Mouse (Mus musculus) heart, embryonic 14.5 days (tissue): ENCODE data around the gene Gmppa. TPM values are rescaled to one million over a fixed set of nuclear protein-coding genes. Genes with fewer than 3 reads are reported as not detected.

Experiments
- ATAC-seq: fragments of 200-750 bp; cut with Nextera tagmentation; 2 replicates; pipeline ENCODE4 v1.8.0; 2017; ENCODE audit warnings: low read depth, moderate TSS enrichment; ENCODE audit not compliant: insufficient number of reproducible peaks, insufficient read depth, low FRiP score
- H3K27ac ChIP-seq, 2 experiments: fragments of 200-500 bp in 1 of 2; fragments of 300-500 bp in 1 of 2; sonication (generic) in 1 of 2; replicated peaks in 1 of 2; 2 replicates each; pipeline ENCODE4 v1.5.1; 2012 to 2014; ENCODE audit warnings: low read depth in 2 of 2, low read length in 2 of 2, control low read depth in 1 of 2, mild to moderate bottlenecking in 1 of 2, mixed read lengths in 1 of 2; ENCODE audit not compliant: control insufficient read depth in 1 of 2, insufficient read depth in 1 of 2
- H3K27me3 ChIP-seq: fragments of 300-500 bp; sonication (generic); 2 replicates; pipeline ENCODE4 v1.6.1; 2014; ENCODE audit warnings: mild to moderate bottlenecking, low read length, control low read depth; ENCODE audit not compliant: control insufficient read depth, insufficient read depth
- H3K36me3 ChIP-seq: fragments of 300-500 bp; sonication (generic); 2 replicates; pipeline ENCODE4 v1.6.1; 2014; ENCODE audit warnings: mild to moderate bottlenecking, control low read depth, low read length, mixed read lengths; ENCODE audit not compliant: control insufficient read depth, insufficient read depth
- H3K4me1 ChIP-seq, 2 experiments: fragments of 200-500 bp in 1 of 2; fragments of 300-500 bp in 1 of 2; sonication (generic) in 1 of 2; 2 replicates each; pipeline ENCODE4 v1.6.1; 2012 to 2014; ENCODE audit warnings: low read length in 2 of 2, control low read depth in 1 of 2, mixed read lengths in 1 of 2; ENCODE audit not compliant: control insufficient read depth in 2 of 2, insufficient read depth in 2 of 2
- H3K4me2 ChIP-seq: fragments of 300-500 bp; sonication (generic); 2 replicates; pipeline ENCODE4 v1.6.1; 2014; ENCODE audit warnings: mild to moderate bottlenecking, low read length
- H3K4me3 ChIP-seq, 2 experiments: fragments of 200-500 bp in 1 of 2; fragments of 300-500 bp in 1 of 2; sonication (generic) in 1 of 2; 2 replicates each; pipeline ENCODE4 v1.5.1; 2012 to 2014; ENCODE audit warnings: low read length in 2 of 2, mild to moderate bottlenecking in 2 of 2, control low read depth in 1 of 2, low read depth in 1 of 2, moderate library complexity in 1 of 2; ENCODE audit not compliant: control insufficient read depth in 1 of 2, insufficient read depth in 1 of 2
- H3K9ac ChIP-seq: fragments of 300-500 bp; sonication (generic); 2 replicates; pipeline ENCODE4 v1.6.1; 2014; ENCODE audit warnings: mild to moderate bottlenecking, low read length
- H3K9me3 ChIP-seq: fragments of 300-500 bp; sonication (generic); 2 replicates; pipeline ENCODE4 v1.6.1; 2016; ENCODE audit warnings: low read length, control low read depth; ENCODE audit not compliant: control insufficient read depth
- WGBS: fragments of 180-500 bp; shearing (Covaris S2); extraction: QIAGEN DNeasy Blood & Tissue Kit; methylation state at CpG from one replicate; pipeline ENCODE4 v1.1.7; 2014; 5-methylcytosine and 5-hydroxymethylcytosine counted together
- polyA plus RNA-seq: library from polyadenylated mRNA; unstranded; fragments of >200 nt; fragmentation: Nextera tagmentation; extraction: Ambion mirVana; gene quantifications from 2 replicates; pipeline ENCODE4 v1.2.1, GENCODE M21; 2014

The Gmppa gene
- polyA plus RNA-seq, 1 experiment from 2014 or later = 71.9 TPM

- Histone ChIP-seq H3K27me3 (no peaks in the 10 kb centered on the region), H3K36me3 (peaks cover 91% of the 10 kb centered on the region), H3K9ac (no peak overlapping the region), H3K9me3 (no peaks in the 10 kb centered on the region), H3K4me3 (no peak overlapping the region), H3K4me1 (peaks cover 22 to 36% of the 10 kb centered on the region in 2 experiments), H3K27ac (peak overlapping the region; percentile 87 to 96), H3K4me2 (no peak overlapping the region)
- 5% methylated on average over 4 of the region's 4 CpGs for WGBS
- ATAC-seq = peak; percentile 62
Observed at GRCm38 (mm10) chr1:75408210-75408609, 27.5 kb upstream of the Gmppa start.

GRCm38 (mm10) chr1:75409950-75410349 is 25.8 kb upstream of the Gmppa start:
- no peak overlapping the region for H3K4me2 ChIP-seq
- peaks cover 89% of the 10 kb centered on the region for H3K36me3 ChIP-seq
- H3K4me1 ChIP-seq = peaks cover 25 to 37% of the 10 kb centered on the region in 2 experiments
- H3K4me3 ChIP-seq = no peak overlapping the region
- 83% methylated on average over 7 of the region's 7 CpGs for WGBS
- no peaks in the 10 kb centered on the region for H3K9me3 ChIP-seq
- no peak overlapping the region for H3K27ac ChIP-seq
- ATAC-seq = no peak
- no peaks in the 10 kb centered on the region for H3K27me3 ChIP-seq
- no peak overlapping the region for H3K9ac ChIP-seq

- WGBS = 88% methylated on average over 3 of the region's 3 CpGs
- peaks cover 88% of the 10 kb centered on the region for H3K36me3 ChIP-seq
- no peaks in the 10 kb centered on the region for H3K9me3 ChIP-seq
- peaks cover 20 to 30% of the 10 kb centered on the region in 2 experiments for H3K4me1 ChIP-seq
- no peak overlapping the region for H3K9ac ChIP-seq
- no peak overlapping the region for H3K4me2 ChIP-seq
- H3K4me3 ChIP-seq = no peak overlapping the region
- no peak overlapping the region for H3K27ac ChIP-seq
- H3K27me3 ChIP-seq = no peaks in the 10 kb centered on the region
- no peak for ATAC-seq
Observed at GRCm38 (mm10) chr1:75412196-75412595, 23.5 kb upstream of the Gmppa start.

- peaks cover 95% of the 10 kb centered on the region for H3K36me3 ChIP-seq
- no peak for ATAC-seq
Observed at GRCm38 (mm10) chr1:75413749-75414148, 22.0 kb upstream of the Gmppa start.

GRCm38 (mm10) chr1:75421794-75422193 is 13.9 kb upstream of the Gmppa start:
- H3K9me3 ChIP-seq = no peaks in the 10 kb centered on the region
- H3K27me3 ChIP-seq = peaks cover 24% of the 10 kb centered on the region
- H3K27ac ChIP-seq = no peak overlapping the region
- ATAC-seq = 0 out of 2 replicates have a peak, but pooled peaks have one; percentile 37
- peaks cover 87% of the 10 kb centered on the region for H3K36me3 ChIP-seq
- peak overlapping the region; percentile 56; the same call in 1 of the 2 replicates for H3K4me2 ChIP-seq
- H3K4me1 ChIP-seq = peaks cover 11 to 29% of the 10 kb centered on the region in 2 experiments; a peak in 3 of 4 replicates
- WGBS = 21% methylated on average over 20 of the region's 20 CpGs
- H3K9ac ChIP-seq = peak overlapping the region; percentile 50
- H3K4me3 ChIP-seq = no peak overlapping the region

More at GRCm38 (mm10) chr1:75413749-75414148, 22.0 kb upstream of the Gmppa start:
- H3K27ac ChIP-seq = peak overlapping the region in 1 of 2 experiments; percentile 44; a peak in 2 of 4 replicates
- WGBS = 54% methylated on average over 3 of the region's 3 CpGs
- no peaks in the 10 kb centered on the region for H3K9me3 ChIP-seq
- no peaks in the 10 kb centered on the region for H3K27me3 ChIP-seq
- no peak overlapping the region for H3K4me2 ChIP-seq
- no peak overlapping the region for H3K9ac ChIP-seq
- H3K4me3 ChIP-seq = no peak overlapping the region
- H3K4me1 ChIP-seq = peaks cover 11 to 20% of the 10 kb centered on the region in 2 experiments; a peak in 3 of 4 replicates

GRCm38 (mm10) chr1:75422216-75422822 is 13.4 kb upstream of the Gmppa start:
- peaks cover 87% of the 10 kb centered on the region for H3K36me3 ChIP-seq
- H3K4me2 ChIP-seq = peak overlapping the region; percentile 56
- no peak overlapping the region for H3K27ac ChIP-seq
- H3K4me3 ChIP-seq = peak overlapping the region; percentile 4 to 27; a peak in 3 of 4 replicates
- peak overlapping the region; percentile 54 for H3K9ac ChIP-seq
- 14% methylated on average over 32 of the region's 32 CpGs for WGBS
- H3K4me1 ChIP-seq = peaks cover 11 to 29% of the 10 kb centered on the region in 2 experiments; a peak in 3 of 4 replicates
- ATAC-seq = no peak
- H3K27me3 ChIP-seq = peaks cover 24% of the 10 kb centered on the region
- H3K9me3 ChIP-seq = no peaks in the 10 kb centered on the region

GRCm38 (mm10) chr1:75422823-75423471 is 12.8 kb upstream of the Gmppa start:
- Histone ChIP-seq H3K4me2 (peak overlapping the region; percentile 56), H3K27ac (no peak overlapping the region), H3K9me3 (no peaks in the 10 kb centered on the region), H3K36me3 (peaks cover 87% of the 10 kb centered on the region), H3K4me3 (peak overlapping the region; percentile 4 to 27; a peak in 3 of 4 replicates), H3K4me1 (peaks cover 11 to 29% of the 10 kb centered on the region in 2 experiments; a peak in 3 of 4 replicates), H3K9ac (peak overlapping the region; percentile 54), H3K27me3 (peaks cover 24% of the 10 kb centered on the region)
- no peak for ATAC-seq
- WGBS = 10% methylated on average over 71 of the region's 71 CpGs
